In genomic region chr2:102231470-102231869, GRCm38 (mm10) we compare ENCODE assay signal across 8 mouse cellular contexts. TPM values are rescaled to one million over a fixed set of nuclear protein-coding genes. Genes with fewer than 3 reads are reported as not detected.
A peak's percentile ranks its signal among the peaks of the same experiment; 100 is the strongest.
DNase-seq lines count a peak whose midpoint lies in the region; ATAC-seq and TF ChIP-seq lines count a peak whose summit lies in the region.
"Had no signal": no experiment of that assay in that cellular context is flagged by ENCODE, and none has a peak within 500 bp of the region (broad histone marks: within the 10 kb centered on the region; RNA-seq: fewer than 3 reads in every experiment).

No protein-coding gene starts in this region.

- no peaks in the 10 kb centered on the region for H3K9me3 ChIP-seq in midbrain, embryonic 10.5 days (replicated peaks)
- H3K9me3 ChIP-seq: liver, embryonic 13.5 days had no signal

- H3K4me3 ChIP-seq in midbrain, embryonic 10.5 days = no peak overlapping the region
- no peak overlapping the region for H3K4me3 ChIP-seq in left cerebral cortex, adult 2 months
- H3K4me3 ChIP-seq: liver, embryonic 13.5 days had no signal

- no peaks in the 10 kb centered on the region for H3K36me3 ChIP-seq in midbrain, embryonic 10.5 days
- H3K36me3 ChIP-seq: liver, embryonic 13.5 days had no signal

- H3K4me1 ChIP-seq in midbrain, embryonic 10.5 days = peaks cover 17% of the 10 kb centered on the region
- H3K4me1 ChIP-seq: liver, embryonic 13.5 days had no signal

- peak overlapping the region; percentile 60 for H3K27ac ChIP-seq in midbrain, embryonic 10.5 days (replicated peaks)
- H3K27ac ChIP-seq in left cerebral cortex, adult 2 months = no peak overlapping the region
- H3K27ac ChIP-seq: liver, embryonic 13.5 days had no signal

- peak; percentile 5 for DNase-seq in urinary bladder, postnatal 14 days (ENCODE audit: low spot score)
- DNase-seq in urinary bladder, postnatal 25 days (ENCODE audit: low spot score) = no peak
- peak; percentile 38 for DNase-seq in forelimb bud, embryonic 11.5 days (ENCODE audit: low read depth, low spot score)
- no peak for DNase-seq in midbrain, embryonic 10.5 days (ENCODE audit: low spot score)
- DNase-seq in spleen, postnatal 4 days (ENCODE audit: low spot score in 2 of 2) = no peak
- DNase-seq in left cerebral cortex, adult 2 months (ENCODE audit: extremely low spot score in 1 of 2, low spot score in 2 of 2) = no peak
- DNase-seq: liver, embryonic 13.5 days had no signal

- 0 out of 2 replicates have a peak, but pooled peaks cover 7% of the 10 kb centered on the region for H3K27me3 ChIP-seq in midbrain, embryonic 10.5 days (ENCODE audit: low read depth, poor library complexity, severe bottlenecking)
- H3K27me3 ChIP-seq: liver, embryonic 13.5 days had no signal

- TF ChIP-seq CTCF in left cerebral cortex, adult 2 months (IDR thresholded peaks at IDR 0.05) = no peak

- 68% methylated on average over 5 of the region's 5 CpGs for WGBS in midbrain, embryonic 10.5 days

- intact Hi-C loops in left cerebral cortex, adult 2 months (cut with DNase I) = no loop called here

- ATAC-seq in erythroblast, adult 5-6 weeks (replicated peaks; ENCODE audit: low FRiP score, poor library complexity, severe bottlenecking) = no peak

RNA-seq across cellular contexts. Expression of gene Ldlrad3, which starts 45.3 kb away (rescaled TPM):
- polyA plus RNA-seq in midbrain, embryonic 10.5 days (2016; fragmentation: Nextera tagmentation; extraction: Ambion mirVana) = 55.8 and 64.8 TPM in 2 replicates
- total RNA-seq in erythroblast, adult 5-6 weeks (2015; ENCODE audit: low replicate concordance) = 6.7 and 7.7 TPM in 2 replicates
- total RNA-seq in erythroblast, adult 5-6 weeks (2017; ENCODE audit: low replicate concordance) = 3.2 and 6.2 TPM in 2 replicates
- 10 to 100 TPM in 1 of 2 experiments, 1 to 10 TPM in 1; 9.1 to 10.3 TPM for total RNA-seq in left cerebral cortex, adult 2 months (2021)

Comparison
In these comparisons a context has a peak if more than half of its experiments do, and no peak if none do; other contexts are left out.
1. DNase-seq: peak in urinary bladder, postnatal 14 days (single experiment) and forelimb bud, embryonic 11.5 days (single experiment); none in urinary bladder, postnatal 25 days (single experiment), midbrain, embryonic 10.5 days (single experiment), spleen, postnatal 4 days (0 of 2) and left cerebral cortex, adult 2 months (0 of 2).